Mouse (Mus musculus) left cerebral cortex, adult 2 months (tissue): ENCODE data around the gene Krtdap. TPM values are rescaled to one million over a fixed set of nuclear protein-coding genes. Genes with fewer than 3 reads are reported as not detected.

Experiments
- DNase-seq, 2 experiments: peaks; one replicate each; pipeline ENCODE4 v3.0.0; 2021 to 2022; ENCODE audit warnings: low spot score in 2 of 2, mixed read lengths in 1 of 2; ENCODE audit errors: extremely low spot score in 1 of 2
- H3K27ac ChIP-seq: fragments of 200-600 bp; 2 replicates; pipeline ENCODE4 v1.8.1; 2022
- H3K4me3 ChIP-seq: fragments of 200-600 bp; 2 replicates; pipeline ENCODE4 v1.8.1; 2022
- CTCF ChIP-seq: fragments of 200-600 bp; IDR thresholded peaks from 2 replicates; pipeline ENCODE4 v1.8.1; 2022; ENCODE audit warnings: antibody characterized with exemption, mild to moderate bottlenecking, moderate library complexity
- intact Hi-C: fragments of 180-260 bp; cut with DNase I; formaldehyde crosslinking; loops from one replicate; pipeline ENCODE4 v1.15.1; 2025
- total RNA-seq, 2 experiments: library from RNA; stranded (reverse); gene quantifications; 2 replicates each; pipeline ENCODE4 v1.2.3; 2021

Krtdap gene
- total RNA-seq, 2 experiments from 2014 or later: not detected

DNA sequence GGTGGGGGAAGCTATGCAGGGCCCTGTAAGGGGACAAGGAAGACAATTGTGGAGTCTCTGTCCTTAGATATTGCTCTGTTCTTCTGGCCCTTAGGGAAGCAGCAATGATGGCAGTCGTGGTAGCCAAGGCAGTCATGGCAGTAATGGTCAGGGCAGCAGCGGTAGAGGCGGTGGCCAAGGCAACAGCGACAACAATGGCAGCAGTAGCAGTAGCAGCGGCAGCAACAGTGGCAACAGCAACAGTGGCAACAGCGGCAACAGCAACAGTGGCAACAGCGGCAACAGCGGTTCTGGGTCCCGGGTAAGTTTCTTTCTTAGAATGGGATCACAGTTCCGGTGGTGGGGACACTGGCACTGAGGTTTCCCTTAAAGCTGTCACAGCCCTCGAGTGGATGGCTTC lies 22.5 kb upstream of the Krtdap start:
- no peak overlapping the region for H3K27ac ChIP-seq
- intact Hi-C loops: loop anchor here (5.0 kb wide), 1 partner anchor 83 kb away; no protein-coding TSS in a partner anchor
- DNase-seq: no peak
- H3K4me3 ChIP-seq: no peak overlapping the region
- TF ChIP-seq CTCF: no peak

DNA sequence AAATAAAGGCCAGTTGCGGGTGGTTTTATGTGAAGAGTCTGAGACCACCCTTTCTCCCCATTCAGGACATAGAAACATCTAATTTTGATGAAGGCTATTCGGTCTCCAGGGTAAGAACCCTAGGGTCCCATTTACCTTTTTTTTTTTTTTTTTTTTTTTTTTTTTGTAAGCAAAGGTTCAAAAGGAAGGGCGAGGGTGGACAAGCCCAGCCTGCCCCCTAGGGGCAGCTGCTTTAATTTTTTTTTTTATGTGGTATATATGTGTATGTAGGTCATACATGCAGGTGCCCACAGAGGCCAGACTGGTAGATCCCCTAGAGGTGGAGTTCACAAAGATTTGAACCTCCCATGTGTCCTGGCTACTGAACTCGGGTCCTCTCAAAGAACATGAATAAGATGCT lies 21.3 kb upstream of the Krtdap start:
- Histone ChIP-seq H3K4me3 (no peak overlapping the region), H3K27ac (no peak overlapping the region)
- TF ChIP-seq CTCF: no peak; the same call in none of the 2 replicates
- intact Hi-C loops: loop anchor here (5.0 kb wide), 1 partner anchor 84 kb away; no protein-coding TSS in a partner anchor
- no peak for DNase-seq

DNA sequence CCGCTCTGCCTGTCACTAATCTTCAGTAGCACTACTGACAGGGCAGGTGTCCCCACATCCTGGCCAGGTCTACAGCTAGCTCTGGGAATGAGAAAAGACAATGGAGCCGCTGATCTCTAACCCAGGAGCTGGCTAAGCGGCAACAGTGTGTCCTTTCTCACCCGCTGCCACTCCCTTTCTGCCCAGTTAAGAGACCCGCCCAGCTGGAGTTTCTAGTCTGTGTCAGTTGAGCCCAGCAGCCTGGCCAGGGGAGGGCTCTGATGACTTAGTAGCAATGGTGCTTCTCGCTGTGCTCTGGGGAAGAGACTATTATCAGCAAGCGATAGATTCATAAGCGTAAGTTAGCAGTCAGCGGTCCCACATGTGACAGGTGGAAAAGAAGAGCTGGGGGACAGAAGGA lies 18.5 kb upstream of the Krtdap start:
- H3K27ac ChIP-seq: no peak overlapping the region
- DNase-seq: no peak
- no peak for TF ChIP-seq CTCF
- intact Hi-C loops: loop anchor here (5.0 kb wide), 1 partner anchor 87 kb away; no protein-coding TSS in a partner anchor
- no peak overlapping the region for H3K4me3 ChIP-seq

DNA sequence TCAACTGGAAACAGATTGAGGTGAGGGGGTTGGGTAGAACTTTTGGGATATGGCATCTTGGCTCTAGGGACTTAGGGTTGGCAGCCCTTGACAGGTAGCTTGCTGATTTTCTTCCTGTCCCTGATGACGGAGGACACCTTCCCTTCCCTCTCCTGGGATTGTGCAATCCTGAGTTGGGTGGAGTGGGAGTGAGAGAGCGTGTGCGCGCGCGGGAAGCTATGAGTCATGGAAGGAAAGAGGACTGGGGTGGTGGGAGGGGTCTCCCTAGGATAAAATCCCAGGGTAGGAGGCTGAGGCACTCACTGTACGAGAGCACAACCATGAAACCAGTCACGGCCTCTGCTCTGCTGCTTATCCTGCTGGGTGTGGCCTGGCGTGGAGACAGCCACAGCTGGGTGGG lies 11.6 kb upstream of the Krtdap start:
- TF ChIP-seq CTCF: no peak
- Histone ChIP-seq H3K27ac (no peak overlapping the region), H3K4me3 (no peak overlapping the region)
- peak; percentile 15 to 24 for DNase-seq
- intact Hi-C loops: no loop called here

DNA sequence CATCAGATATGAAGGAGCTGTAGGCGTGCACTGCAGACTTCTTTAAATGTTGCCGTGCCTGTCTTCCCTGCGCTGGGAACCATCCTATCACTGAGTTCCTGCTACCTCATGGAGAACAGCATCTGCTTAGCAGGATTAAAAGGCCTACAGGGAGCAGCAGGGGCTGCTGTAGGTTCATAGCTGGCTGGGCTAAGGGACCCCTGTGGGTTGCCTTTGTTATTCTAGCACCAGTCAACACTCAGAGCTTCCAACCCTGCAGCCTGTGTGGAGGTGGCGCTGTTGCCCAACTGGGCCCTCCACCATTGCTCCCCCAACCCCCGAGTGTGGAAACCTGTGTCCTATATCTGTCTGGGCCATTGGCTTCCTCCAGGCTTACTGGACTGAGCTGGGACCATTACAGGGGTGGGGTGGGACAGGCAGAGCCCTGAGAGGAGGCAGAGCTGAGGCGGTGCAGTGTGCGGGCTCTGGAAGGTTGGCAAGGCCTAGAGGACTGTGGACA lies 10.6 kb upstream of the Krtdap start:
- DNase-seq: no peak
- H3K4me3 ChIP-seq: no peak overlapping the region
- intact Hi-C loops: no loop called here

DNA sequence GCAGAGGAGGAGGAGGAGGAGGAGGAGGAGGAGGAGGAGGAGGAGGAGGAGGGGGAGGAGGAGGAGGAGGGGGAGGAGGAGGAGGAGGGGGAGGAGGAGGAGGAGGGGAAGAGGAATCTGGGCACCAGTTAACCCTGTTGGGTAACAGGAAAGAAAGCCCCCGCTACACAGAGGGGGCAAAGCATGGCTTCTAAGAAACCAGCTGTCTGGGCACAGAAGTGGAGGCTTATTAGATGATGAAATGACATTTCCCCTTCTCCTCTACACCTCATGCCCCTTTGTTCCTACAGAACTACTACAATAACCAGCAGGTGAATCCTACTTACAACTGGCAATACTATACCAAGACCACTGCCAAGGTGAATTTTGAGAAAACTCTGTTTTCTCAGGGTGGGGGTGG lies 9.8 kb upstream of the Krtdap start:
- intact Hi-C loops: no loop called here

More for the DNA sequence above, 10.6 kb upstream of the Krtdap start:
- no peak for TF ChIP-seq CTCF
- no peak overlapping the region for H3K27ac ChIP-seq

DNA sequence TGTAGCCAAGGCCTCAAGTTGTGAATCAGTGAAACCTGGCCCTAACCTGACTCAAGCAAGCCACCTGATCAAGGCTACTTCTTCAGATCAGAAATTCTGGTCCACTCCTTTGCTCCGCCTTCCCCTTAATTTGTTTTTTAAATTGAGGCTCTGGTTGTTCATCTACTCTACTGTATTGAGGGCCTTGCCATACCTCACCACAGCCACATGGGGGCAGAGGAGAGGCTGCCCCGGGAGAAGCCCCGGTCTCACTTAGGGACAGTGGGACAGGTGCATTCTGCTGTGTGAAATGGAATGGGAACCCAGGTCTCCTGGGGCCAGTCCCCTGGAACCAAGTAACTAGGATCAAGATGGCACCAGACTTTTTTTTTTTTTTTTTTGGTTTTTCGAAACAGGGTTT lies 5.9 kb upstream of the Krtdap start:
- intact Hi-C loops: no loop called here
- peak; percentile 45 for TF ChIP-seq CTCF
- no peak for DNase-seq
- H3K27ac ChIP-seq: no peak overlapping the region
- H3K4me3 ChIP-seq: no peak overlapping the region

More for the DNA sequence above, 9.8 kb upstream of the Krtdap start:
- DNase-seq: no peak
- no peak overlapping the region for H3K27ac ChIP-seq
- H3K4me3 ChIP-seq: no peak overlapping the region
- TF ChIP-seq CTCF: no peak

DNA sequence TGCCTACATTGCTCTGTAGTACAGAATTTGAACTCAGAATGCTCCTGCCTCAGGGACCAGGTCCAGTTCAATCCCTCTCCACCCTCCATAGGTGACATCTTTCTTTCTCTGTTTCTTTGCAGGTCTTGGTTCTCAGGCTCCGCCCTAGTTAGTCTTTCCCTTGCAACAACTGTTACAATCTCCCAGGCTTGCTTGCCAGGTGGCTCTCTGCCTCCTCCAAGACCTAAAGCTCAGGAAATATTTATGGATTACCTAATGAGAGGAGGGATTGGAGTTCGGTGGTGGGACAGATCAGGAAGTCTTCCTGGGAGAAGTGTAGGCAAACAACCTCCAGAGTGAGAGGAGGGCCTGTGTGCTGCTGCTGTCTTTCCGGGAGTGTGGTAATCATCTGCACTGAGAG lies 5.0 kb upstream of the Krtdap start:
- H3K4me3 ChIP-seq: no peak overlapping the region
- intact Hi-C loops: no loop called here
- TF ChIP-seq CTCF: no peak

DNA sequence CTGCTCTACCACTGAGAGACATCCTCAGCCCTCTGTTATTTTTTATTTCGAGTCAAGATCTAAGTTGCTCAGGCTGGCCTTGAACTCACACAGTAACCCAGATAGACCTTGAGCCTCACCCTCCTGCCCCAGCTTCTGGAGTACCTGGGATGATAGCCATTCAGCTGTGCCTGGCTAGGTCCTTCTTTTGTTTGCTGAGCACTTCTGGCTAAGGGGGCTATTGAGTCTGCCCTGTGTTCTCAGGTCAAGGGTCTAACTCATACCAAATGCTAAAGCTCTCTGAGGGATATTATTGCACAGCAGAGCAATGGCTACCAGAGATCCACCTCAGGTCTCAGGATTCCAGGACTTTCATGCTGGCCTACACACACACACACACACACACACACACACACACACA lies 2.5 kb upstream of the Krtdap start:
- no peak for DNase-seq
- TF ChIP-seq CTCF: no peak
- no peak overlapping the region for H3K4me3 ChIP-seq
- intact Hi-C loops: no loop called here
- no peak overlapping the region for H3K27ac ChIP-seq

More for the DNA sequence above, 5.0 kb upstream of the Krtdap start:
- no peak overlapping the region for H3K27ac ChIP-seq
- DNase-seq: no peak

DNA sequence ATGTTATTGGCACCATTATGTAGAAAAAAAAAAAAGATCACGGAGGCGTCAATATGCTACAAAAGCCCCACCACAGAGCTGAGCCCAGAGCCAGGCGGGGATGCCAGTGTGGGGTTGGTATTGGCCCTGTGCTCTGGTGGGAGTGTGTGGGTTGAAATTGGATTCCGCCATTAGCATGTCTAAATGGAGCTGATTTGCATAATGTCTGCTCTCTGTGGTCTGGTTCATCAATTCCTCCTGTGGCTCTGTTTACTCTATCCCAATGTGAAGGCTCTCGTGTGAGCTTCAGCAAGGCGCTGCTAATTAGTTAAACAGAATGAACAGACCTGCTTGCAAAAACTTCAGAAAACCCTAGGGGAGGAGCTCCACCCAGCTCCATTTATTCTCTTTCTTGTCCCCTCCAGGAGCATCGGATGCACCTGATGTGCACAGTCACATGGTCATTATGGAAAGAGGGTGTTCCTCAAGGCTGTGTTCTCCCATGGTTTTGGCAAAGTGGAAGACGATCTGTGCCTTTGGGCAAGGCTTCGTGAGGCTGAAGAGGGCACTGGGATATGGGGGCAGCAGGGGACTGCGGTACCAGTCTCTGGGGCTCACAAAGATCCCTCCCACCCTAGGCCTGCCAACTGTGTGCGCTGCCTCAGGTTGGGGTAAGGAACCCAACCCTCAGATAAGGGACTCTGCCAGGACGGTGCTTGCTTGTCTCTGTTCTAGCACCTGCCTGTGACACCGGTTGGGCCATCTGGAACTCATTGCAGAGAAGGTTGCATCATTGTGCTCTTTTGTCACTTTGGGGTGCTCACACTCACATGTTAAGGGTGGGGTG lies 1.8 kb upstream of the Krtdap start:
- intact Hi-C loops: no loop called here
- DNase-seq: no peak
- TF ChIP-seq CTCF: no peak
- Histone ChIP-seq H3K4me3 (no peak overlapping the region), H3K27ac (no peak overlapping the region)

DNA sequence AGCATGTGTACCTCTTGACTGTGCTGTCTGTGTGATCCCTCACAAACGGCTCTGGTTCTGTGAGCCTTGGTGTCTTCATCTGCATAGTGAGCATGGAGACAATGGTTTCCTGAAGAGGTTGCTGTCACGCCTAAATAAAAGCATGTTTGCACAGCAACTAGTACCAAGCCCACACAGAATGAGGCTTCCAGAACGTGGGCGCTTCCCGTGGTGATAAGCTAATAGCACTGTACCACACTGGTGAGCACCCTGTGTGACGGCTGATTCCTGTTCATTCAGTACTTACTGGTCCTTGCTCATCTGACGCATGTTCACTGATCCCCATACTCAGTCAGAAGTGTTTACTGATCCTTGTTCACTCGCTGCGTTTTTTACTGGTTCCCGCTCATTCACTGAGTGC lies 2.4 kb downstream of the Krtdap start:
- H3K27ac ChIP-seq: no peak overlapping the region
- no peak overlapping the region for H3K4me3 ChIP-seq
- no peak for DNase-seq
- no peak for TF ChIP-seq CTCF
- intact Hi-C loops: no loop called here

DNA sequence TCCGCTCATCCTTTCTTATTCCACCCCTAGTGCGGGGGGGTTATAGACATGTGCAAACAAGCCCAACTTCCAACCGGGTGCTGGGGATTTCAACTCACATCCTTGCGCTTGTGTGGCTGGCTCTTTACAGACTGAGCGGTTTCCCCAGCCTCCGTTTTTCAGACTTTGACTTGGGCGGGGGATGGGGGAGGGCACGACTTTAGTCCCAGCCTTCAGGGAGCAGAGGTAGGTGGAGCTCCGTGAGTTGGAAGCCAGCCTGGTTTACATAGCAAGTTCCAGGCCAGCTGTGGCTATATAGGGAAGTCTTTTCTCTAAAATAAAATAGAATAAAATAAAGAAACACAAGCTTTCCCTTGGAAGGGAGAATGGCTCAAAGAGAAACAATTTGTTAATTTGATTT lies 4.2 kb downstream of the Krtdap start:
- no peak overlapping the region for H3K4me3 ChIP-seq
- TF ChIP-seq CTCF: no peak
- H3K27ac ChIP-seq: no peak overlapping the region
- no peak for DNase-seq
- intact Hi-C loops: no loop called here

DNA sequence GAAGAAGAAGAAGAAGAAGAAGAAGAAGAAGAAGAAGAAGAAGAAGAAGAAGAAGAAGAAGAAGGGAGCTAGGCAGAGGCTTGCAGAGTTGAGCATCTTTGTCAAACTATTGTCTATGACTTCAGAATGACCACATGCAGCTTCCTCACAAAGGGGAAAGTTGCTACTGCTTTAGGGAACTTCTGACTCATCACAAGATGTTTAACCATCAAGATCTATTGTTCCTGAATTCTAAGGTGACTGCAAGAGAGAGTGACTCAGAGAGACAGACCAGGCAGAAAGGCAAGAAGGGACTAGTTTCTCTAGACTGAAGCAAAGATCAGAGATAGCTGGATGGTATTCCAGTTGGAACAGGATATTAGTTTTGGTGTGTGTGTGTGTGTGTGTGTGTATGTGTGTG lies 7.2 kb downstream of the Krtdap start:
- no peak for TF ChIP-seq CTCF
- Histone ChIP-seq H3K27ac (no peak overlapping the region), H3K4me3 (no peak overlapping the region)
- DNase-seq: no peak
- intact Hi-C loops: loop anchor here (5.0 kb wide), 1 partner anchor 62 kb away; the partner anchor contains the start of gene Ffar3
